Mouse (Mus musculus): Measurements from ENCODE around the gene Adora1.

- TF ChIP-seq GATA1 (IDR thresholded peaks at IDR 0.05; ENCODE audit: borderline replicate concordance, low read length) (no peak), FLI1 (IDR thresholded peaks at IDR 0.05; ENCODE audit: low read length) (no peak)
Measured at GRCm38 (mm10) chr1:134167416-134168305, 67.6 kb downstream of the Adora1 start.
